Mouse (Mus musculus) liver, embryonic 14.5 days (tissue): ENCODE data around the gene Snrk.

Experiments used
- CTCF ChIP-seq: IDR thresholded peaks from 2 replicates; pipeline ENCODE4 v1.5.1; 2016; ENCODE audit warnings: antibody characterized with exemption, low read depth, control low read depth
- EP300 ChIP-seq: IDR thresholded peaks from 2 replicates; pipeline ENCODE4 v1.6.1; 2016; ENCODE audit warnings: antibody characterized with exemption, low read depth

GRCm38 (mm10) chr9:122067654-122068053, 49.4 kb upstream of the Snrk start:
- no peak for TF ChIP-seq CTCF
- TF ChIP-seq EP300 = no peak
